ENCODE assay signal across 14 mouse cellular contexts in genomic region chr17:45165741-45166140, GRCm38 (mm10).
DNase-seq lines count a peak whose midpoint lies in the region; ATAC-seq and TF ChIP-seq lines count a peak whose summit lies in the region.
"Had no signal": no experiment of that assay in that cellular context is flagged by ENCODE, and none has a peak within 500 bp of the region (broad histone marks: within the 10 kb centered on the region; RNA-seq: fewer than 3 reads in every experiment).

No protein-coding gene starts in this region.

- no peak for TF ChIP-seq POLR2A in kidney, adult 2 months (IDR thresholded peaks at IDR 0.05; ENCODE audit: low read depth, low read length)

- 9% methylated on average over 4 of the region's 4 CpGs for WGBS in heart, embryonic 12.5 days
- WGBS in kidney, adult 2 months, result 31% methylated on average over 4 of the region's 4 CpGs
- WGBS in neural tube, embryonic 14.5 days, result 18% methylated on average over 4 of the region's 4 CpGs
- WGBS in forebrain, embryonic 16.5 days, result 23% methylated on average over 4 of the region's 4 CpGs

- H3K9me3 ChIP-seq in heart, embryonic 12.5 days (replicated peaks), result no peaks in the 10 kb centered on the region
- H3K9me3 ChIP-seq in neural tube, embryonic 14.5 days (ENCODE audit: control insufficient read depth, low read length), result no peaks in the 10 kb centered on the region
- H3K9me3 ChIP-seq in forebrain, embryonic 16.5 days (ENCODE audit: control insufficient read depth, low read length), result no peaks in the 10 kb centered on the region
- H3K9me3 ChIP-seq: liver, embryonic 15.5 days had no signal

- no peak for DNase-seq in heart, adult 8-10 months (ENCODE audit: low spot score)
- peak; percentile 14 for DNase-seq in kidney, postnatal 10 days
- DNase-seq in kidney, adult 2 months, result no peak
- DNase-seq in adrenal gland, postnatal 25 days, result peak; percentile 72
- no peak for DNase-seq in T-cell, adult 2 months (ENCODE audit: low spot score)
- DNase-seq: B cell, adult 2 months; cerebellum, postnatal 36 days; gastrocnemius, postnatal 10 days; layer of hippocampus, postnatal 36 days had no signal

- no peak overlapping the region for H3K4me3 ChIP-seq in heart, embryonic 12.5 days
- no peak overlapping the region for H3K4me3 ChIP-seq in kidney, adult 2 months (ENCODE audit: insufficient read depth, low read depth, low read length)
- H3K4me3 ChIP-seq in neural tube, embryonic 14.5 days (ENCODE audit: low read depth, low read length), result no peak overlapping the region
- no peak overlapping the region for H3K4me3 ChIP-seq in forebrain, embryonic 16.5 days (replicated peaks; ENCODE audit: low read length)
- H3K4me3 ChIP-seq: liver, embryonic 15.5 days had no signal

- H3K27ac ChIP-seq in heart, embryonic 12.5 days (ENCODE audit: poor library complexity, severe bottlenecking), result no peak overlapping the region
- no peak overlapping the region for H3K27ac ChIP-seq in kidney, adult 2 months (ENCODE audit: insufficient read depth, low read depth, low read length)
- no peak overlapping the region for H3K27ac ChIP-seq in neural tube, embryonic 14.5 days (ENCODE audit: low read depth, low read length)
- H3K27ac ChIP-seq in forebrain, embryonic 16.5 days (ENCODE audit: low read length), result no peak overlapping the region
- H3K27ac ChIP-seq: liver, embryonic 15.5 days had no signal

- H3K9ac ChIP-seq in heart, embryonic 12.5 days, result no peak overlapping the region
- H3K9ac ChIP-seq in neural tube, embryonic 14.5 days (replicated peaks; ENCODE audit: low read depth, low read length), result no peak overlapping the region
- H3K9ac ChIP-seq in forebrain, embryonic 16.5 days (replicated peaks; ENCODE audit: low read depth, low read length), result no peak overlapping the region
- H3K9ac ChIP-seq: liver, embryonic 15.5 days had no signal

- no peaks in the 10 kb centered on the region for H3K36me3 ChIP-seq in heart, embryonic 12.5 days
- H3K36me3 ChIP-seq in kidney, adult 2 months (ENCODE audit: control insufficient read depth, insufficient read depth, low read length), result no peaks in the 10 kb centered on the region
- no peaks in the 10 kb centered on the region for H3K36me3 ChIP-seq in neural tube, embryonic 14.5 days (ENCODE audit: control insufficient read depth, insufficient read depth, low read length)
- no peaks in the 10 kb centered on the region for H3K36me3 ChIP-seq in forebrain, embryonic 16.5 days (ENCODE audit: control insufficient read depth, insufficient read depth)
- H3K36me3 ChIP-seq: liver, embryonic 15.5 days had no signal

- 0 out of 2 replicates have a peak, but pooled peaks have one; percentile 43 for ATAC-seq in heart, embryonic 12.5 days (ENCODE audit: insufficient number of reproducible peaks, low FRiP score)
- peak; percentile 74 for ATAC-seq in neural tube, embryonic 14.5 days (ENCODE audit: low read depth)
- ATAC-seq in forebrain, embryonic 16.5 days, result no peak
- ATAC-seq: inflammation-experienced regulatory T-cells, adult 6 months had no signal

- H3K4me1 ChIP-seq in heart, embryonic 12.5 days (replicated peaks), result peaks cover 12% of the 10 kb centered on the region; the same call in 1 of the 2 replicates
- no peaks in the 10 kb centered on the region for H3K4me1 ChIP-seq in kidney, adult 2 months (ENCODE audit: control insufficient read depth, insufficient read depth, low read length)
- H3K4me1 ChIP-seq in neural tube, embryonic 14.5 days (ENCODE audit: control insufficient read depth, insufficient read depth, low read length), result 0 out of 2 replicates have a peak, but pooled peaks cover 2% of the 10 kb centered on the region
- peaks cover 9% of the 10 kb centered on the region for H3K4me1 ChIP-seq in forebrain, embryonic 16.5 days (replicated peaks; ENCODE audit: control insufficient read depth, insufficient read depth, low read length)
- H3K4me1 ChIP-seq: liver, embryonic 15.5 days had no signal

- no peak for TF ChIP-seq CTCF in kidney, adult 2 months (conservative IDR thresholded peaks at IDR 0.05; ENCODE audit: insufficient read depth, insufficient read length, low read depth, low read length)

- H3K4me2 ChIP-seq in heart, embryonic 12.5 days, result no peak overlapping the region
- H3K4me2 ChIP-seq in neural tube, embryonic 14.5 days (ENCODE audit: low read depth, low read length), result no peak overlapping the region
- no peak overlapping the region for H3K4me2 ChIP-seq in forebrain, embryonic 16.5 days (ENCODE audit: low read length)
- H3K4me2 ChIP-seq: liver, embryonic 15.5 days had no signal

- H3K27me3 ChIP-seq in heart, embryonic 12.5 days (replicated peaks), result no peaks in the 10 kb centered on the region
- no peaks in the 10 kb centered on the region for H3K27me3 ChIP-seq in kidney, adult 2 months (replicated peaks; ENCODE audit: control insufficient read depth, insufficient read depth, low read length)
- H3K27me3 ChIP-seq in neural tube, embryonic 14.5 days (ENCODE audit: control insufficient read depth, insufficient read depth, low read length), result no peaks in the 10 kb centered on the region
- H3K27me3 ChIP-seq in forebrain, embryonic 16.5 days (replicated peaks; ENCODE audit: control insufficient read depth, insufficient read depth, low read length), result no peaks in the 10 kb centered on the region
- H3K27me3 ChIP-seq: liver, embryonic 15.5 days had no signal

Comparison
In these comparisons a context has a peak if more than half of its experiments do, and no peak if none do; other contexts are left out.
1. DNase-seq: peak in kidney, postnatal 10 days (single experiment) and adrenal gland, postnatal 25 days (single experiment); none in heart, adult 8-10 months (single experiment), kidney, adult 2 months (single experiment) and T-cell, adult 2 months (single experiment).